Mouse (Mus musculus) Muller cell, postnatal 12 days (primary cell): Measurements from ENCODE around the gene Rpl10-ps3.

ENCODE experiments used
- DNase-seq: peaks from one replicate; pipeline ENCODE4 v3.0.0-alpha.2; 2015; ENCODE audit errors: inconsistent ontology term

The Rpl10-ps3 gene

DNA sequence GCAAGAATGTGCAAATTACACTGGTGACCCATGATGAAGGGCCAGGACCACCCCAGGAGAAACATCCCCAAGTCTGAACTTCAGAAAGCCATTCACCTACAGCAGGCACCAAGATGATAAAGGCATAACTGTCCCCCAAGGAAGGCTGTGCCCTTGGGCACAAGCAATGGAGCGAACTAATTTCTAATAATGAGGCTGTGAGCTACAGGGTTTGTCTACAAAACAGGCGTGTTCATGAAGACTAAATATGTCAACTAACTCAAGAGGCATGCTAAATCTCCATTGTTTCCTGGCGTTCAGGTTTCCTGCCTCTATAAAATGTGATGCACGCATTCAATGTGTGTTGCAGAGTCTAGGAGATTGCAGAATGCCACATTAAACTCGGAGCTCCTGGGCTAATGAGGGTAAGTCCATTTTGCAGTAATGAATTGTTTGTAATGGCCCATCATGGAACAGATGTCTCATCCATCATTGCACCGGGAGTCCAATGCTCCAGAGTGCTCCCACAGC lies 33.7 kb downstream of the Rpl10-ps3 start:
- peak; percentile 59 for DNase-seq

GRCm38 (mm10) chr9:50305666-50306402 lies 38.9 kb downstream of the Rpl10-ps3 start:
- DNase-seq: no peak

DNA sequence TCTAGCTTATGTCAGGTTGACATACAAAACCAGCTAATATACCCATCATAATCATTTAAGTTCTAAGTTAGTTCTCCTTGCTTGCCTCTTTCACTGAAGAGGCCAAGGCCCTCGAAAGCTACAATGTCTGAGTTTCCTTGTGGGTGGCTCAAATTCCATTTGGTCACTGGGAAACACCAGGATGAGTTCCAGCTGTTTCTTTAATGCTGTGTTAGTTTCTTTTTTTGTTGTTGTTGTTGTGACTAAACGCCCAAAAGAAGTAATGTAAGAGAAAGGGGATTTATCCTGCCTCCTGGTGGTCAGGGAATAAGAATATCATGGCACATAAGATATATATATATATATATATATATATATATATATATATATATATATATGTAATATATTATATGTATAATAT lies 39.7 kb downstream of the Rpl10-ps3 start:
- no peak for DNase-seq

DNA sequence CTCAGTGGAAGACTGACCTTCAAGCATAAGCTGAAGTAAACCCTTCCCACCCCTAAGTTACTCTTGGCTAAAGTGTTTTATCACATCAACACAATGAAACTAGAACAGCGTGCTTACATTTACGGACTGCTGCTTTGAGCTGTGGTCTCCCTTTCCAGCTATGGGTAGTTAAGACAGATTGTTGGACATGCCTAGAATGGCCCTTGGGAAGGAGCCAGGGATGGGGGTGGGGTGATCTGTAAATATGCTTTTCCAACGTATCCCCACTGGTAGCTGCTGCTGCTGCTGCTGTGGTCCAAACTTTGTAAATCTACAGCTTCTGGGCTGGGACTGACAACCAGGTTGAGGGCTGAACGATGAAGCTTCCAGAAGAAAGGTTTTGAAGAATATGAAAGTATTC lies 40.8 kb downstream of the Rpl10-ps3 start:
- DNase-seq: peak; percentile 62

DNA sequence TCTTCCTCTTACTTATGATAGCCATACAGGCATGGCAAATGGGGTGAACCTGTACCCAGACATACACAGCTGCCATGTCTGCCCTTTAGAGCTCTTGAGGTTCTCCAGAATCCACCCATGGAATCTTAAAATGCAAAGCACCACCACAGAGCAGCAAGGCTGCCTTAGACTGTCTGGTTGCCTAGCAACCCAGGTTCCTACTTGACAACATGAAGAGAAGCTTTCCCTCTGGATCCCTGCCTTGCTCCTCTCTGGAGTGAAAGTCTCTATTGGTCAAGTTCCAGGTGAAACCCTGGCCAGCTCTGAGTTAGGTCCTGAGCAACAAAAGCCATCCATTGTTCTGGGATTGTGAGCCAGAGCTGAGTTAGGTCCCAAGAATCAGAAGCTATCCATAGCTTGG lies 43.0 kb downstream of the Rpl10-ps3 start:
- peak; percentile 26 for DNase-seq

DNA sequence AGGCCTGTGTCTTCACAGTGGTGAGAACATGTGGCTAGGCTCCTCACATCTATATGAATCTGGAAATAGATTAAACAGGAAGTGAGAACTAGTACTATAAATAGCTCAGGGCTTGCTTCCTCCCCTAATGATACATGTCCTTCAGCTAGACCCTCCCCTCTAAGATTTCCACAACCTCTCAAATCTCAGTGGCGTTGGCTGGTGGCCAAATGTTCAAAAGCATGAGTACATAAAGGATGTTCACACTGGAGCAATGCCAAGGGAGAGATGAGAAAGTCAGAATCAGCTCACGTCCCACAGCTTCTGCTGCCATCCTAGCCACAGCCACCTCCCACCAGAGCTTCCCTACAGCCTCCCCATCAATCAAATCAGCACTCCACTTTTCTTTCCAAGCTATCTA lies 46.4 kb downstream of the Rpl10-ps3 start:
- no peak for DNase-seq
